Mouse (Mus musculus) thymus, adult 2 months (tissue): ENCODE data around the gene Fam189a1.

Experiments
- CTCF ChIP-seq: fragments of 200-500 bp; IDR thresholded peaks from 2 replicates; pipeline ENCODE4 v1.5.1; 2012; ENCODE audit warnings: mild to moderate bottlenecking, control low read depth, low read length, moderate library complexity, borderline replicate concordance; ENCODE audit not compliant: control insufficient read depth, poor library complexity, insufficient read depth; ENCODE audit errors: extremely low read depth
- POLR2A ChIP-seq: fragments of 200-500 bp; IDR thresholded peaks from 2 replicates; pipeline ENCODE4 v1.6.1; 2012; ENCODE audit warnings: mild to moderate bottlenecking, low read length, control low read depth, moderate library complexity; ENCODE audit not compliant: control insufficient read depth, poor library complexity, insufficient read depth; ENCODE audit errors: extremely low read depth

- no peak for TF ChIP-seq CTCF
- TF ChIP-seq POLR2A, result no peak
These were observed 182.6 kb downstream of the Fam189a1 start for GRCm38 (mm10) chr7:64973590-64974262.
